Mouse (Mus musculus) liver, adult 2 months (tissue): Measurements from ENCODE around the gene Erich6.

ENCODE experiments used
- CTCF ChIP-seq: fragments of 200-500 bp; IDR thresholded peaks from 2 replicates; pipeline ENCODE4 v1.5.1; 2011; ENCODE audit warnings: low read depth, low read length, control low read depth
- POLR2A ChIP-seq: fragments of 200-500 bp; IDR thresholded peaks from 2 replicates; pipeline ENCODE4 v1.6.1; 2011; ENCODE audit warnings: low read length, control low read depth; ENCODE audit not compliant: insufficient read depth; ENCODE audit errors: extremely low read depth

- TF ChIP-seq POLR2A = no peak
- TF ChIP-seq CTCF = no peak
Measured at GRCm38 (mm10) chr3:58683346-58683745, 46.3 kb upstream of the Erich6 start.
